Mouse (Mus musculus) embryo, embryonic 10.5 days (tissue): ENCODE data around the gene Sema6b.
"Not testable (repeated sequence)": the region's sequence is repeated elsewhere in the genome, so short reads cannot be mapped to it uniquely, and the experiment has no call there.

ENCODE experiments used
- DNase-seq: peaks from one replicate; pipeline ENCODE4 v3.0.0-alpha.2; 2015; ENCODE audit warnings: low spot score

Gene Sema6b

DNA sequence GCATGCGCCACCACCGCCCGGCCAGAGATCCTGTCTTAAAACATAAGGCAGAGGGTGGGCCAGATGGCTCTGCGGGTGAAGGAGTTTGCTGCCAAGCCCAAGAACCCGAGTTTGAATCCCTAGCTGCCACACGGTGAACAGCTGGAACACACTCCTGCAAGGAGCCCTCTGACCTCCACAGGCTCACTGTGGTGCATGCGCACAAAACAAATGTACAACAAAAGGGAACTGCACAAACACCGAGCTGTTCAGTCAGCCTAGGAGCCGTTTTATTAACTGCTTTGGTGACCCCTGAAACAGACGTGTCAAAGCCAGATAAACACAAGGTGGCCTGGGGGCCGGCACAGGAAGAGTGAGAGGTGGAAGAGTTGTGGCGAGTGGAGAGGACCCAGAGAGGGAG lies 20.7 kb downstream of the Sema6b start:
- DNase-seq, result no peak

DNA sequence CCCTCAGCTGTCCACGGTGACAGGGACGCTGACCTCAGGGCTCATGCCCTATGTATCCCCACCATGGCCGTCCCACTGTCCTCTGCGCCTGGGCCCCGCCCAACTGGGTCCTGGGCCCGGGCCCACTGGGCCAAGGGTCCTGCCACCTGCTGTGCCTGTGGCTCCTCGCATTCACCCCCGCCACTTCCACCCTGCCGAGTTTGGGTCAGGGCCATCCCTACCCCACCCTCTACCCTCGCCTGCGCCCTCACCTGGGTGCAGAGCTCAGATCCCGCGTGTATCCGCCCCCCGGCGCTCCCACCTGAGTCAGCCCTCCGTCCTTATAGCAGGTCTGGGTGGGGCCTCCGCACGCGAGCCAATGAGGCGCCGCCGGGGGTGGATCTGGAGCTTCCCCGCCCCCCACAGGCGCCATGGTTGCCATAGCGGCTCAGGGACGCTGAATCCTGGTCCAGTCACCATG lies 22.9 kb downstream of the Sema6b start, which contains the start of gene Plin5:
Plin5 (minus strand) TSS at position 346 of the 460 bp plus-strand sequence.
- DNase-seq, result peak; percentile 76

DNA sequence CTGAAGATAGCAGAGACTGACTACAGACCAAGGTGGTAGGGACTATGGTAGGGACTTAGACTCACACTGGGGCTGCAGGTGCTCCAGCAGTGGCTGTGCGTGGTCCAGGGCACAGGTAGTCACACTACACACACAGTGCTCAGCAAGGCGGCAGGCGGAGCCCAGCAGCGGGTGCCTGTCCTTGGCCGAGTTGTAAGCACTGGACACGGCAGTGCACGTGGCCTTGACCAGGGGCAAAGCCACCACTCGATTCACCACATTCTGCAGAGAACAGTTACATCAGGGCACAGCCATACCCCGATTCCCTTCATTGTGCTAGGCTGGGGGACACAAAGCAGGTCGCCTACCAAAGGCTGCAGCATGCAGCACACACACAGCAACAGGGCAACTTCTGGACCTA lies 23.9 kb downstream of the Sema6b start:
- no peak for DNase-seq

DNA sequence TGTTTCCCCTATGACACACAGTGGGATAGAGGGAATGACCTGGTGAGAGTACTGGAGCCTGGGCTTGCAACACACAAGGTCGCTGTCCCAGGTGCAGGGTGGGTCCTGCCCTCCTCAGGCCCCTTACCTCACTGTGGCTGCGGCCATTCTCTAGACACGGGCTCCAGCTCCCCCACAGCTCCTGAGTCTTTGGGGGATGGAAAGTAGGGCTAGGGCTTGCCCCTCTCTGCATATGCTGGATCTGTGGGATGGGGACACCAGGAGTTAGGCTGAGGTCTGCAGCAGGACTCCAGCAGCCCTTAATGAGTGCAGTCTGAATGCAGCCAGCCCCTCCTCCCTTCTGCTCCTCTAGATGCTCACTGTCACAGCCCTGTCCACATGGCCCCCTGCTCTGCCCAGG lies 27.4 kb downstream of the Sema6b start:
- DNase-seq, result no peak

DNA sequence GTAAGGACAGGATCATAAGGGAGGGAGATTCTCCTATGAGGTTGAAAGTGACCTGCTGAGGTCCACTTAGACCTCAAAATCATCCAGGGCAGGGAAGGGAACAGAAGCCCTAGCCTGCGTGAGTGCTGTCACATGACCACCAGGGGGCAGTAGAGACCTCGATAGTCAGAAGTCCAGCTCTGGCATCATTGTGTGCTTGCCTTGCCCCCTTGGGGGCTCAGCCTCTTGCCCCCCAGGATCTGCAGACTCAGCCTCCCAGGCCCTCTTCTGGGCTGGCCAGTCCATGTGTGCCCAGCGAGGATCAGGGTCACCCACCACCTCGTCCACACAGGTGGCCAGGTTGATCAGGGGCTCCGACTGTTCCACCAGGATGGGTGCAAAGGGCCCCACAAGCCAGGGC lies 28.3 kb downstream of the Sema6b start:
- DNase-seq, result peak; percentile 90

DNA sequence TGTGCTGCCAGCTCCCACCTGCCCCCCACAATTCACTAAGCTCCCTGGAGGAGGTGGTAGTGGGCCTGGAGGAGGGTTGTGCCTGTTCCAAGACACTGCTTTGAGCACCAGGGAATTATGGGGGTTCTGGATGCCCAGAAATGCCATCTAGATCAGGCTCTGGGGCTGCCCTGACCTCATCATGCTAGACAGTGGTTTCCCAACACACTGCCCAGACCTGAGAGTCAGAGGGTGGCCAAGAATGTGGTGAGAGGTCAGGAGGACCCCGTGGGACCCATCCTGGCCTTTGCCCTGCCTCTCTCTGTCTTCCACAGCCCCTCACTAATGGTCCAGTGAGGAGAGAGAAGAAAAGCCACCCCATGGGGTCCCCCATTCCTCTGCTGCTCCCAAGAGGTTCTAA lies 29.1 kb downstream of the Sema6b start:
- DNase-seq, result no peak

DNA sequence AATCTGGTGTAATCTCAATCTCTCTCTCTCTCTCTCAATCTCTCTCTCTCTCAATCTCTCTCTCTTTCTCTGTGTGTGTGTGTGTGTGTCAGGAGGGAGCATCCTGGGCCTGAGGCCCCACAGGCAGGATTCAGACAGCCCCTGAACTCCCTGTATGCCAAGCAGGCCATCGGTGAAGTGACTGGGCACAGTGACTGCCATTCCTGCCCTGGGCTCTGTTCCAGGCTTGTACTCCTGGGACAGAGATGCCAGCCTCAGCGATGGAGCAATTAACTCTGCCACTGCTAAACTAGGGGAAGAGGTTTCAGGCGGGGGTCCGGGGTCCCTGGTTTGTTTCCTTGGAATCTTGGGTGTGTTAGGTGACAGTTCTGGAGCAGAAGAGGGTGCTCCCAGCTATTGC lies 29.6 kb downstream of the Sema6b start:
- no peak for DNase-seq

DNA sequence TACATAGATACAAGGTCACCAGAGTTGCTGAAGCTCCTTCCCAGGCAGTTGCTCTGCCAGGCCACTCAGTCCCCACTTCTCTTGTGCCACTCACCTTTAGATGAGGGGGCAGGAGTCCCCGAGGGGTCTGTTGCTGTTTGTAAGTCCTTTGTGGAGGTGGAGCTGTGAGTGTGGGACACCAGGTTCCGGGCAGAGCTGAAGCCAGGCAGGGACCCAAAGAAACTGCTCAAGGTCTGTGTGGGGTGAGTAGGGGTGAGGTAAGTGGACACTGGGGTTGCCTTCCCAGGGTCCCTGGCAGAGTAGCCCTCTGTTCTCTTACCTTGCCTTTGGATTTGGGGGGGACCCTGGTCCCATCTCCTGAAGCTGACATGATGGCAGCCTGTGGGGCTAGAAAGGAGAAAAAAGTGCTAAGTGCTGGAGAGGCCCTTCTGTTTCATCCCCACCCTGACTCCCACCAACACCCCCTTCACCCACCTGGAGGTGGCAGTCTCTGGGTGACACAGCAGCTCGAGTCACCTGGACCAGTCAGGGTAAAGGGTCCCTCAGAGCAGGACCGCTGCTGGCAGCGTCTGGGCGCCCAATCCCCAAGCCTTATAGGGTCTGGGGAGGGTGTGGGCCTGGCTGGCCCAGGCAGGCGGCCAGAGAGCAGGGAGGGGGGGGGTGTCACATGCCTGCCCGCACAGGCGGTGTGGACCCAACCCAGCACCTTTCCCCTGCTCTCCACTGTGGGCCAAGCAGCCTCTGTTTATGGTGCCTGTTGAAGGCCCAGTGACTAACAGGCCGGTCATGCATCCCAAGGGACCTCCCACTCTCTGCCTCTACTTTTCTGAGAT lies 30.7 kb downstream of the Sema6b start, which contains the start of gene Plin4:
Plin4 (minus strand) TSS at position 585 of the 833 bp plus-strand sequence.
- no peak for DNase-seq

DNA sequence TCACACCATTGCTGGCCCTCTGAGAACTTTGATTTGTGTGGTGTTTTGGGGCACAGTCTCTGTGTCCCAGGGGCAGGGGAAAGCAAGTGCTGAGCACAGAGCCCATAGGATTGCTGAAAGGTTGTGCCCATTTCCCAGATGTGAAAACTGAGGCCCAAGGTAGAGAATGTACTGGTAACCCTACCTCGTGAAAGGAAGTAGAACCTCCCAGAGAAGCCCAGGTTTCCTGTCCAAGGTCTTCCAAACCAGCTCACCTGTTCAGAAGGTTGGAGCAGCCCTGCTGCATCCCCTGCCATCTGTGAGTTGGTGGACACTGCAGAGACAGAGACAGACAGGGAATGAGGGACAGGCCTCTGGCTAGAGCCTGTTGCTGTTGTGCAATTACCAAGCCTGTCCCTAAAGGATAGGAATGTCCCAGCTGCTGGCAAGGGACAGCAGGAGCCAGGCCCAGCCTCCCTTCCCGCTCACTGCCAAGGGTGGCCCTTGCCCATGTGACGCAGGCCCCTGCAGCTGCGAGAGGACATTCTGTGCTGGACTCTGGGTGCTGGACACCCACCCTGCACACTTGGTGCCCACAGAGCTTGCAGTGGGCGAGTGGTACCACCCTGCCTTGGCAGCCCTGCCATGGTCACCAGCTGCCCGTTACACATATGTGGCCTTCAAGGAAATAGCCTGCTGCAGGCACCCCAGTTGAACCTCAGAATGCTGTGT lies 31.7 kb downstream of the Sema6b start:
- DNase-seq, result no peak

DNA sequence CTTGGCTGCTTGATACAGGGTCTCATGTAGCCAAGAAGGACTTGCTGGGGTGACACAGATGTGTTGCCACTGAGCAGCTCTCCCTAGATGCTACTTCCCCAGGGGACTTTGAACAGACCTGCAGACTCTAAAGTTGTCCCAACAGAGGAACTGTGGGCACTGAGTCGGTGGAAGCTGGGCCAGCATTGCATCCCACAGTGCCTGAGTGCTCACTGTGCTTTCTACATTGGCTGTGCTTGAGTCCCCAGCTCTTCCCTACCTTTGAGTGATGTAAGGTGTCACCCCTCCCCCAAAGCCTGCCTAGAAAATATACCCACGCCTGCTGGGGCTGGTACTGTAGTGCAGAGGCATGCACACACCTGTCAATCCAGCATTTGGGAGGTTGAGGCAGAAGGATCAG lies 32.4 kb downstream of the Sema6b start:
- DNase-seq, result no peak

DNA sequence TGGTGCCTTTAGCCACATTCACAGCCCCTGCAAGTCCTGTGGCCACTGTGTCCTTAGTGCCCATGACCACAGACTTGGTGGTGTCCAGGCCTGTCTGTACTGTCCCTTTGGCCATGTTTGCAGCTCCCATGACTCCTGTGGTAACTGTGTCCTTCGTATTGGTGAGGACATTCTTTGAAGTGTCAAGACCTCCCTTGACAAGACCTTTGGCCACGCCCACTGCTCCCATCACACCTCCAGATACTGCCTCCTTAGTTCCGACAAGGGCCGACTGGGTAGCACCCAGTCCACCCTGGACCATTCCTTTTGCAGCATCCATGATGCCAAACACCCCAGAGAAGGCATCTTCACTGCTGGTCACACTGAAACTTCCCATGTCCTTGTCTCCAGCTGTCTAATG lies 33.2 kb downstream of the Sema6b start:
- no peak for DNase-seq

DNA sequence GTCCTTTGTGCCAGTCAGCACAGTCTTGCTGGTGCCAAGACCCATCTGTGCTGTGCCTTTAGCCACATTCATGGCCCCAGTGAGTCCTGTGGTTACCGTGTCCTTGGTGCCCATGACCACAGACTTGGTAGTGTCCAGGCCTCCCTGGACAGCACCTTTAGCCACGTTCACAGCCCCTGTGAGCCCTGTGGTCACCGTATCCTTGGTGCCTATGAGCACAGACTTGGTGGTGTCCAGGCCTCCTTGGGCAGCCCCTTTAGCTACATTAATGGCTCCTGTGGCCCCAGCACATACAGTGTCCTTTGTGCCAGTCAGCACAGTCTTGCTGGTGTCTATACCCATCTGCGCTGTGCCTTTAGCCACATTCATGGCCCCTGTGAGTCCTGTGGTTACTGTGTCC lies 33.7 kb downstream of the Sema6b start:
- DNase-seq, result not testable (repeated sequence)

DNA sequence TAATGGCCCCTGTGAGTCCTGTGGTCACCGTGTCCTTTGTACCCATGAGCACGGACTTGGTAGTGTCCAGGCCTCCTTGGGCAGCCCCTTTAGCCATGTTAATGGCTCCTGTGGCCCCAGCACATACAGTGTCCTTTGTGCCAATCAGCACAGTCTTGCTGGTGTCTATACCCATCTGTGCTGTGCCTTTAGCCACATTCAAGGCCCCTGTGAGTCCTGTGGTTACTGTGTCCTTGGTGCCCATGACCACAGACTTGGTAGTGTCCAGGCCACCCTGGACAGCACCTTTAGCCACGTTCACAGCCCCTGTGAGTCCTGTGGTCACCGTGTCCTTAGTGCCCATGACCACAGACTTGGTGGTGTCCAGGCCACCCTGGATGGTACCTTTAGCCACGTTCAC lies 35.3 kb downstream of the Sema6b start:
- DNase-seq, result not testable (repeated sequence)

DNA sequence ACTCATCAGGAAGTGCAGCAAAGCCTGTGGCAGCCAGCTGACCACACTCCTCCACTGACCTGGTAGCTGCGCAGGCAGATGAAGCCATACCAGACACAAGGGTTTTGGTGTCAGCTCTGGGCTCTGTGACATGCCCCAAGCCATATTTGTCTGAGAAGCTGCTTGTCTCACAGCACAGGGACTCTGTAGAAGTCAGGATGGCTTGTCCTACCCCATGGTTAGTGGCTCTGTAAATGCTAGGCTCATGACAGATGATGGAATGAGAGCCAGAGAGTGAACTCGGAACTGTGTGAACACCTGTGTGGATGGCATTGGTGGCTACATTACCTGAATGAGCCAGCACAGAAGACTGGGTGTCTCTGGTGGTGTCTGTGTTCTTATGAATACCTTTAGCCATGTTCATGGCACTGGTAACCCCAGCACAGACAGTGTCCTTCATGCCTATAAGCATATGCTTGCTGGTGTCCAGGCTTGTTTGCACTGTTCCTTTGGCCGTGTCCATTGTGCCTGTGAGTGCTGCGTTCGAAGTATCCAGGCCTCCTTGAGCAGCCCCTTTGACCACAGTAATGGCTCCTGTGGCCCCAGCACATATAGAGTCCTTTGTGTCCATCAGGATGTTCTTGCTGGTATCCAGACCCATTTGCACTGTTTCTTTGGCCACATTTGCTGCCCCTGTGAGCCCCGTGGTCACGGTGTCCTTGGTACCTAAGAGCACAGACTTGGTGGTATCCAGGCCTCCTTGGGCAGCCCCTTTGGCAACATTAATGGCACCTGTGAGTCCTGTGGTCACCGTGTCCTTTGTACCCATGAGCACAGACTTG lies 36.5 kb downstream of the Sema6b start:
- no peak for DNase-seq

DNA sequence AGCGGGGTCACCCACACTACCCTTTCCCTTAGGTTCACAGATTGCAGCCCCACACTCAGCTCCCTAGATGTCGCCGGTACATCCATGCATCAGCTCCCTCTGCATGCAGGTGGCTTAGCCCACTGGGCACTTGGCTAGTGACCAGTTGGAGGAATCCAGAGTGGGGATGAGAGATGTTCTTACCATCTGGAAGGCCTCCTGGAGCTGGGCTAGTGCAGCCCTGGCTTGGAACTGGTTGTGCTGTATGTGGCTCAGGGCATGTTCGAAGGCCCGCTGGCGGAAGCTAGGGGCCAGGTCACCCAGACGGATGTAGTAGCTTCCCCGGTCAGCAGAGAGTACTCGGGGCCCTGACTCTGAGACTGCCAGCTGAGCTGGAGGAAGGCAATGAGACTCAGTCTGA lies 37.2 kb downstream of the Sema6b start:
- DNase-seq, result no peak

DNA sequence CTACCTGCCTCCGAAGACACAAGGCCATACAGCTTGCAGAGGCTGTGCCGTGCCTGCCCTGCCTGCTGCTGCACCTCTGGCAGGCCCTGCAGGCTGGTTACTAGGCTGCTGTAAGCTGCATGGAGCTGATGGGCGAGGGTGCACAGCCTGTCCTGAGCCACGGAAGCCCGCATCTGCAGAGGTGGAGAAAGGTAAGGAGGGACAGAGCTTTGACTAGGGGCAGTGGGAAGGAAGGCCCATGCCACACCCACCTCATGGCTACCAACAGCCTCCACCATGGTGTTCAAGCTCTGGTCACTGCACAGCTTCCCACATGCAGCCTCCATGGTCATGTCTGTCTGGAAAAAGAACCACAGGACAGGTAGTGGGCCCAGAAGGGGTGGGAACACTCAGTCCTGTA lies 38.0 kb downstream of the Sema6b start:
- DNase-seq, result no peak

DNA sequence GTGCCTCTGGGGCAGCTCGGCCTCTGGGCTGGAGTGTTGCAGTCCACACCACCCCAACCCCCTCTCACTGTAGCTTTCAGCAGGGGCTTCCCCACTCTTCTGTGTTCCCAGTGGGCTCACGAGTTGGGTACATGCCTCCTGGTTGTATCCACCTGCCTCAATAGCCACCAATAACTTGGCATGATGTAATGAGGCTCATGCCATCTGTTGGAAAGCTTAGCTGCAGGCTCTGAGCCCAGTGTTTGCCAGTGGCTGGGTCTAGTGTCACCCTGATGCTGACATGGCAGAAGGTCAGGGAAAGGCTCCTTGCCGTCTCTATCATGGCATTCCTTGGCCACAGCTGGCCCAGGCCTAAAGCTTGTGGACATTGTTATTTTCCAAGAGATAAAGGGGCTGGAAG lies 39.3 kb downstream of the Sema6b start:
- no peak for DNase-seq

DNA sequence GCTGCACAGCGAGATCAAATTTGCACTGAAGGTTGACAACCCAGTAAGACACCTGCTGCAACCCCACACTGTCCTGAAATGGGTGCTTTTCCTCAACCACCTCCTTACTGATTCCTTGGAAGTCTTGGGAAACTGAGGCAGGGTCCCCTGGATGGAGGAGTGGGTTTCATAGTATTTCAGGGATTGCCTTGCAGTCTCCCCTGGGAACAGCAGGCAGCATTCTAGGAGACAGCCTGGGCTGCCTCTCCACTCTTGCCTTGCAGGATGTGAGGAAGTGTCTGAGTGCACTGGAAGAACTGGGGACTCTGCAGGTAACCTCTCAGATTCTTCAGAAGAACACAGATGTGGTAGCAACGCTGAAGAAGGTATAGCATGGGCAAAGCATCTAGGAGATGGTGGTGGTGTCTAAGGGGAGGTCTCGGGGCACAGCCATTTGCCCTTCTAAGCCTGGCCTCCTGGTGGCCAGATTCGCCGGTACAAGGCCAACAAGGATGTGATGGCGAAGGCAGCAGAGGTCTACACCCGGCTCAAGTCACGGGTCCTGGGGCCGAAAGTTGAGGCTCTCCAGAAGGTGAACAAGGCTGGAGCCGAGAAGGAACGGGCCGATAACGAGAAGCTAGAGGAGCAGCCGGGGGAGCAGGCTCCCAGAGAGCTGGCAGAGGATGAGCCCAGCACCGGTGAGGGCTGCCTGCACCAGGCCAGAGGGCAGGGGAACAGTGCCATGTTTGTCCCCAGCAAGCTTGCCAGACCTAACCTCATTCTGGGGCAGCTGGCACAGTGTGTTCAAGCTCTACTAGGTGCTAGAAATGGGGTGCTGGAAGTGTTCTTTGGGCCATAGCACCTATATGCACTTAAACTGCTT lies 41.2 kb downstream of the Sema6b start:
- DNase-seq, result no peak

DNA sequence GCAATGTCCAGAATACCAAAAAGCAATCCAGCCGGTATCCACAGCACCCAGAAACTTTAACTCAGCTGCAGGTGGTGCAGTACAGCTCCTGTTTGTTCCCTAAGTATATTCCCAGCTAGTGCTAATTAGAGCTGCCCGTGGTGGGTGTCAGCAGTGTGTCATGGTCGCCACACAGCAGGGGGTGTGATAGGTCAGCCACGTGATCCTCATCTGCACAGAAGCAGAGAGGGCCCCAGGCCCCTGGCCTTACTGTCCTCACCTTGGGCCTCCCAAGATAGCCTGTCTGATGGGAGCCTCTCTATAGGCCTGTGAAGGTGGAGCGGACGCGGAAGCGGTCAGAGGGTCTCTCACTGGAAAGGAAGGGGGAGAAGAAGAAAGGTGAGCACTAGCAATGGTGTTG lies 42.0 kb downstream of the Sema6b start:
- no peak for DNase-seq

DNA sequence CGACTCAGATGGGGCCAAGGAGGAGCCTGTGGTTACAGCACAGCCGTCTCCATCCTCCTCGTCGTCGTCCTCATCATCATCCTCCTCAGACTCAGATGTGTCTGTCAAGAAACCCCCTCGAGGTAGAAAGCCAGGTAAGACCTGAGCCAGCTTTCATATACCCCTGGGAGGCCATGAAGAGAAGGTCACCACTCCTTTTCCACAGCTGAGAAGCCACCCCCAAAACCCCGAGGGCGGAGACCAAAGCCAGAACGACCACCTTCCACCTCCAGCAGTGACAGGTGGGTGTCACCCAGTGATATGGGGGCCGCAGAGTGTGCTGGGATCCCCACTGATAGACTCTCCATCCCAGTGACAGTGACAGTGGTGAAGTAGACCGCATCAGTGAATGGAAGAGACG lies 43.3 kb downstream of the Sema6b start:
- no peak for DNase-seq

DNA sequence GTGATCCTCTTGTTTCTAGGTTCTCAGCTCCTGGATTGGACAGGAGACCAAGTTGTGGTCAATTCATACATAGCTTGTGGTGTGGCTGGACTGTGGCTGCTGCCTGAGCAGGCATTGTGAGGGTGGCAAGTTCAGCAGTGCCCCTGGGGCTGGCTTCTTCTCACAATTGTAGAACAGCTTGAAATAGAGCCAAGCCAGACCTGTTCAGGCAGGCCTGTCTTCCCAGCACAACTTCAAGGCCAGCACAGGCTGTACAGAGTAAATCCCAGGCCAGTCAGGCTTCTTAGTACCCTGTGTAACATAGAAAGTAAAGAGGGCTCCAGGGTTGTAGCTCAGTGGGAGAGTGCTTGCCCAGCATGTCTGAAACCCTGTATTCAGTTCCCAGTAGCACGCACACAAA lies 47.3 kb downstream of the Sema6b start:
- DNase-seq, result no peak

DNA sequence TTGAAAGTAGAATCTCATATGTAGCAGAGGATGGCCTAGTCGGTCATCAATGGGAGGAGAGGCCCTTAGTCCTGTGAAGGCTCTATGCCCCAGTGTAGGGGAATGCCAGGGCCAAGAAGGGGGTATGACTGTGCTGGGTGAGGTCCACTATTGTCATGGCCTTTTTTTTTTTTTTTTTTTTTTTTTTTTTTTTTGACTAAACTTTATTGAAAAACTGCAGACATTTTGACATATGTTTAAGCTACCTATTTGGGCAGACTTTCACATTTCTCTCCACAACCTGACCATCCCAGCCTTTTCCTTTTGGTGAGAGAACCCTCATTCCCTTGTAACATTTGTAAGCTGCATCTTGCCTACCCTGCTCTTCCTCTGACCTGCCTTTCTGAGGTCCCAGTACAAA lies 47.8 kb downstream of the Sema6b start:
- no peak for DNase-seq
